Comparison of ENCODE assay signal across 21 mouse cellular contexts in genomic region chr9:25408518-25408917, GRCm38 (mm10).
DNase-seq lines count a peak whose midpoint lies in the region; ATAC-seq lines count a peak whose summit lies in the region.
"Had no signal": no experiment of that assay in that cellular context is flagged by ENCODE, and none has a peak within 500 bp of the region (broad histone marks: within the 10 kb centered on the region; RNA-seq: fewer than 3 reads in every experiment).

No protein-coding gene starts in this region.

- H3K36me3 ChIP-seq in midbrain, embryonic 15.5 days (replicated peaks): no peaks in the 10 kb centered on the region
- H3K36me3 ChIP-seq: forebrain, embryonic 15.5 days; intestine, embryonic 15.5 days; limb, embryonic 15.5 days; midbrain, embryonic 12.5 days had no signal

- no peak overlapping the region for H3K27ac ChIP-seq in midbrain, embryonic 15.5 days
- H3K27ac ChIP-seq: forebrain, embryonic 15.5 days; intestine, embryonic 15.5 days; limb, embryonic 15.5 days; liver, embryonic 14.5 days; midbrain, embryonic 12.5 days had no signal

- no peaks in the 10 kb centered on the region for H3K4me1 ChIP-seq in midbrain, embryonic 15.5 days
- H3K4me1 ChIP-seq: forebrain, embryonic 15.5 days; intestine, embryonic 15.5 days; limb, embryonic 15.5 days; midbrain, embryonic 12.5 days had no signal

- no peak overlapping the region for H3K4me3 ChIP-seq in midbrain, embryonic 15.5 days
- H3K4me3 ChIP-seq: forebrain, embryonic 15.5 days; intestine, embryonic 15.5 days; limb, embryonic 15.5 days; midbrain, embryonic 12.5 days had no signal

- no peak for ATAC-seq in midbrain, embryonic 15.5 days (replicated peaks)
- ATAC-seq: forebrain, embryonic 15.5 days; hindbrain, embryonic 16.5 days; intestine, embryonic 15.5 days had no signal

- H3K27me3 ChIP-seq in midbrain, embryonic 15.5 days (replicated peaks): no peaks in the 10 kb centered on the region
- H3K27me3 ChIP-seq: forebrain, embryonic 15.5 days; intestine, embryonic 15.5 days; limb, embryonic 15.5 days; midbrain, embryonic 12.5 days had no signal

- H3K9ac ChIP-seq in midbrain, embryonic 15.5 days: no peak overlapping the region
- H3K9ac ChIP-seq: forebrain, embryonic 15.5 days; intestine, embryonic 15.5 days; limb, embryonic 15.5 days; liver, embryonic 14.5 days; lung, embryonic 14.5 days; midbrain, embryonic 12.5 days had no signal

- peak; percentile 27 for DNase-seq in layer of hippocampus, adult 11-12 months (ENCODE audit: low spot score)
- no peak for DNase-seq in layer of hippocampus, postnatal 36 days
- peak; percentile 71 for DNase-seq in right cerebral cortex, adult 18-20 months
- no peak for DNase-seq in right cerebral cortex, postnatal 10 days (ENCODE audit: low spot score in 2 of 2)
- DNase-seq in left cerebral cortex, adult 9 months (ENCODE audit: low spot score in 2 of 2): peak; percentile 52 to 81
- no peak for DNase-seq in urinary bladder, postnatal 36 days (ENCODE audit: low spot score in 2 of 2)
- DNase-seq: adrenal gland, postnatal 25 days; cerebellum, adult 9-10 months; gastrocnemius, postnatal 36 days; heart, postnatal 4 days; kidney, postnatal 25 days; lung, embryonic 14.5 days; thymus, adult 2 months; thymus, postnatal 4 days had no signal

- no peaks in the 10 kb centered on the region for H3K9me3 ChIP-seq in midbrain, embryonic 15.5 days
- H3K9me3 ChIP-seq: forebrain, embryonic 15.5 days; intestine, embryonic 15.5 days; limb, embryonic 15.5 days; midbrain, embryonic 12.5 days had no signal

- no peak overlapping the region for H3K4me2 ChIP-seq in midbrain, embryonic 15.5 days
- H3K4me2 ChIP-seq: forebrain, embryonic 15.5 days; intestine, embryonic 15.5 days; limb, embryonic 15.5 days; lung, embryonic 14.5 days; midbrain, embryonic 12.5 days had no signal

- WGBS in midbrain, embryonic 15.5 days: 95% methylated on average over 3 of the region's 3 CpGs

Comparison
In these comparisons a context has a peak if more than half of its experiments do, and no peak if none do; other contexts are left out.
1. DNase-seq: peak in layer of hippocampus, adult 11-12 months (single experiment), right cerebral cortex, adult 18-20 months (single experiment) and left cerebral cortex, adult 9 months (2 of 2); none in layer of hippocampus, postnatal 36 days (0 of 2), right cerebral cortex, postnatal 10 days (0 of 2) and urinary bladder, postnatal 36 days (0 of 2).